Mouse (Mus musculus): ENCODE results near the gene Hectd1.
A peak's percentile ranks its signal among the peaks of the same experiment; 100 is the strongest.

The Hectd1 gene

DNA sequence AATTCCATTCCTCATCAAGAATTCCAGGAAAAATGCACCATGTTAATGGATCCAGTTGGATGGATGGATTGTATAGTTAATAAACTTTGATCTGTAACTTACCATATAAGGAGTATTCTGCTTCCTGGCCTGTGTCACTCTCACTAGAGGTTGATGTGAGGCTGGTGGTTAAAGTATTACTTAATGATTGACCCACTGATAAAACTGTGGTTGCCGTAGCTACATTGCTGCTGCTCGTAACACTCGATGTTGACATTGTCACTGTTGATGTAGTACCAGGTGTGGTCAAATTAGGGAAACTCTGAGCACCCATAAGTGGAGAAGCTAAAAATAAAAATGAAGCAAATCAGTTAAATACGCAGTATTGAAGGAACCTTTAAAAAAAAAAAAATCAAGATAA is 61.9 kb downstream of the Hectd1 start:
- no peak for DNase-seq

DNA sequence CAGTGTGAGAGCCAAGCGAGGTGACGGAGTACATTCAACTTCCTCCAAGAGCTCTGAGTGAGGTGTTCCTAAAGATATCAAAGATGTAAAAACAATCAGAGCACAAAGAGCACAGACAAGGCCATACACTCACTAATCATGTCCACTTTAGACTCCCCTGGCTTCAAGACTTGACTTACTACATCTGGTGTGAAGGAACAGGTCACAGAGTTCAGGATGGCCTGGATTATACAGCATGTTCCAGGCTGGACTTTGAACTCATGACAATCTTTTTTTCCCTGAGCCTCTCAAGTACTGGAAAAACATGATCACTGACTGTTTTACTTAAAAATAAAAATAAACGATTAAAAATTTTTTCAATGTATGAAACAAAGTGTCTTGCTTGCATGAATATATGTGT is 70.0 kb downstream of the Hectd1 start:
- DNase-seq, result no peak

DNA sequence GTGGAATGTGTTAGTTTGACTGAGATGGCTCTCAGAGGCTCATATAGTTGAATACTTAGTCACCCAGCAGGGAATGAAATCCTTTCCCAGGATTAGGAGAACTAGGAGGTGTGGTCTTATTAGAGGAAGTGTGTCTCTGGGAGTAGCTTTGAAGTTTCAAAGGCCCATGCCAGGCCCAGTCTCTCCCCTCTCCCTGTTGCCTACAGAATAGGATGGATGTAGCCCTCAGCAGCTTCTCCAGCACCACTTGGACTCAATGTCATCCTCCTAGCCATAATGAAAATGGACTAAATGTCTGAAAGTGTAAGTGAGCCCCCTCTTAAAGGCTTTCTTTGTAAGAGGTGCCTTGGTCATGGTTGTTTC is 72.8 kb downstream of the Hectd1 start:
- DNase-seq, result no peak

DNA sequence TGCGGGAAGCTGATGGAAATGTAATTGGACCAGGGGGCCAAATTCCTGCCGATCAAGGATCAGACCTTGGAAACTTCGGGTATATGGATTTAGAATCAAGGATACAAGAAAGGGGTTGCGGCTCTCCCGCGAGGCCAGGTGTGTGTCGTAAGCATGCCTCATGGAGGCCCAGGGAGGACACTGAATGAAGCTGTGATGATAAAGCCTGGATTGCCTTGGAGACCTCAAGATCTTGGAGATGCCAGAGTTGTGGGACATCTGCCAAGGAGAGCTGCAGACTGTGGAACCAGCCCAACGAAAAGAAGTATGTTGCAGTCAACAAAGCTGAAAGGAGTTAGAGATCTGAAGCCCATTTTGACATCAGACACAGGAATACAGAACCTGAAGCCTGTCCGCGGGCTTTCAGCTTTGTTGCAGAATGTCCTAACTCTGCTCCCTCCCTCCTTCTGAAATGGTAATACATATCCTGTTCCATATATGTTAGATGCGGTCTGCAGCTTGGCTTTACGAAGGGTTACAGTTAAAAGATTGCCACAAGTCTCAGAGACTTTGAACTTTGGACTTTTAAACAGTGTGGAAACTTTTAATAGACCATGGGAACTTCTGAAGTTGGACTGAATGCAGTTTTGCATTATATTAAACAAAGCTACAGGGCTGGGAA is 73.3 kb downstream of the Hectd1 start:
- peak in 1 of 2 experiments; percentile 20 for DNase-seq

DNA sequence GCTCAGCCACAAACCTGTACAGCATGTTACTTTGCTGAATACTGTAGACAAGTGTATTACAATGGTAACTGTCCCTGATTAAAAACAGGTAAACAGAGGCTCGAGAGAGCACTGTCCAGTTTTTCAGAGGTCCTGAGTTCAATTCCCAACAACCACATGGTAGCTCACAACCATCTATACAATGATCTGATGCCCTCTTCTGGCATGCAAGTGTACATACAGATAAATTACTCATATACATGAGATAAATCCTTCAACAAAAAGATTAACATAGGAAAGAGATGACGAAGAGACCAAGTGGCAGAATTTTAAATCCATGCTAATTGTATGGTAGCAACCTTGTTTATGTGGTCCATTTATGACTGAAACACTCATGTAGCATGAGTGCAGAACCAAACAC is 82.0 kb downstream of the Hectd1 start:
- no peak for DNase-seq

DNA sequence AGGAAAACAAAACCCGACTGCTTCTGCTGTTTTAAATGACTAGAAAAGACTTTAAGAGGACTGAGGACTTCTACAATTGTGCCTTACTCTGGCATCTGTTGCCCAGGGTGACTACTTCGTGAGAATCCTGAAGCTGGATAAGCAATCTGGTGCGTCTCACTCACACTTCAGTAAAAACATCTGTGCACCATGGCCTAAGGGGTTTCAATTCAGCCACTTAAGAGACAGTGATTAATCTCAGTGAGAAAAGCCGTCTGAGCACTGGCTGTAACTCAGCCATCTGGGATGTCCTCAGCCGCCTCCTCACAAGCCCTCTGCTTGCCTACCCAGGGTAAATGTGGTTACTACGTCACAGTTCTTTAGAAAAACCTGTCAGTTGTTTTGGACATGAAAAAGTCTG is 84.4 kb downstream of the Hectd1 start:
- DNase-seq, result no peak

DNA sequence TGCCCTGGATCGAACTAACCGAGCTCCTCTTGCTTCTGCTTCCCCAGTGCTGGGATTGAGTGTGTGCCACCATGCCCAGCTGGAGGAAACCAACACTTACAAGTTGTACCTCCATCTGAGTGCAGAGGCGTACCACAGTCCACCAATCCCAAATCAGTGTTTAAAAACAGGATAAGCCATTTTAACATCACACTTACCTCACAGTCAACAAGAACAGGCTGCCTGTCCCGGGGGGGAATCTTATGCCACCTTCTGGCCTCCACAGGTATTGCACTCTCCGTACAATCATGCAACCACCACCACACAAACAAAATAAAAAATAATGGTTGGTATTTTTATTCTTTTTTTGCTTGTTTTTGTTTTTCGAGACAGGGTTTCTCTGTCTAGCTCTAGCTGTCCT is 87.6 kb downstream of the Hectd1 start:
- DNase-seq, result peak; percentile 47 to 68

DNA sequence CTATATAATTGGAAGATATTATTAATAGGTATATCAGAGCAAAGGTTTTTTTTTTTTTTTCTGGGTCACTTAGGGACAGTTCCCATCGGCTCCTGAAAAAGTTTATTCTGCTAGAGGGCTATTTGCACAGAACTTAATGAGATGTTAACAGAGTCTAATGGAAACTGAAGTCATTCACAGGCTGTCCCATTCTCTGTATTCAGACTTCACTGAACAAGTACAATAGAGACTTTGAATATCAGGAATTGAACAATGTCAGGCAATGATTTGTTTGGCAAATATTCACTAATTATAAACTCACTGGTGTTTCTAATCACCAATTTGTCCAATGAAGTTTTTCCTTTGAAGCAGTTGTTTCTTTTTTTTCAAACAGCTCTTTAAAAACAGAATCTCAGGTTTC is 92.5 kb downstream of the Hectd1 start:
- no peak for DNase-seq

DNA sequence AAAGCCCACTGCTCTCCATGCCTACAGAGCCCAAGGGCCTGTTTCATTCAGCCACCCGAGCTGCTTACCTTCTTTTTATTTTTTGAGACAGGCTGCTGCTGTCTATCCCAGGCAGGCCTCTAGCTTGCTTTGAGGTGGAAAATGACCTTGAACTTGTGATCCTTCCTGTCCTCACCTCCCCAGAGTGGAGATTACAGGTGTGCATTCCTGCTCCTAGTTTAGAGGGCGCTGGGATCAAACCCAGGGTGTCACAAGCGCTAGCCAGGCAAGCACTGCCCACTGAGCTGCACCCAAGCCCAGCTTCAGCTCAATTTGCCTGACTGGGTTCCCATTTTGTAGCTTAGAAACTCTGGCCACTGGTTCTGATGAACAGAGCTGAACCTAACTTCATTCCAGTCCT is 93.0 kb downstream of the Hectd1 start:
- no peak for DNase-seq

DNA sequence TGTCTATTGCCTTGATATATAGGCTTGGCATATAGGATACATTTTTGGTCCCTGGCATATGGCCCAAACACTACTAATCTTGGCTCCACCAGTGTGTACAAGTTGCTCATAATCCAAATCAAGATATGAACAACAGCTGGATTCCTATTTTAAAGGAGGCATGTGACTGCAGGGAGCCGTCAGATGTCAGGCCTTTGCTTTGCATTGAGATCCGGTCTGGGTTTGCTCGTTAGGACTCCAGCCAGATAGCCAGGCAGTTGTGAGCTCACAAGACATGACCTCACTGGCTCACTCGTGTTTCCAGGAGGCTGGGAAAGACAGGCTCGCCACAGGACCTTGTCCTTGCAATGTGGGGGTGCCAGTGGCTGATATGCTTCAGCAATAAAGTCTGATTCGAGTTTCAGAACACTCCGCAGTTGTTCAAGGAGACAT is 93.5 kb downstream of the Hectd1 start:
- DNase-seq, result no peak

DNA sequence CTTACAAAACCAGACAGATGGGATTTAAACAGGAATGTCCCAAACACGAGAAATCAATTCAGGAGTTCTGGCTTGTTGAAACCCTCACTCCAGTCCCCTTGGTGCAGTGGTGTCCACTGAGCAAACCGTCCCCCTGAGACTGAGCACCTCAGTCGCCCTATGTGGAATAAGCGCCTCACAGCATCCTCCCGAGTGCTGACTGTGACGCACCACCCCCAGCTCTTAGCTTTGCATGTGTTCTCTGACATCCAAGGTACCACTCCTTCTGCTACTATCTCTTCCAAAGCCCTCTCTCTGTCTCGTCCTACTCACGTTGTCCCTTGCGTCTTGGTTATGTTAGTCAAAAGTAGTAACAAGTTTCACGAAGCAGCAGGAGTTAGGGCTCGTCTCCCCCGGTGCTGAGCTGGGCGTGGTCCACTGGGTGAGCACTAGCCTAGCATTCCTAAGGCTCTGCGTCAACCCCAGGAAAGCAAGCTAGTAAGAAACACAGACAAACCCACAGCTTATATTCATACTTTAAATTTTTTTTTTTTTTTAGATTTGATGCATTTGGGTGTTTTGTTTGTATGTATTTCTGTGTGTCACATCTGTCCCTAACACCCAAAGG is 94.6 kb downstream of the Hectd1 start:
- no peak for DNase-seq

DNA sequence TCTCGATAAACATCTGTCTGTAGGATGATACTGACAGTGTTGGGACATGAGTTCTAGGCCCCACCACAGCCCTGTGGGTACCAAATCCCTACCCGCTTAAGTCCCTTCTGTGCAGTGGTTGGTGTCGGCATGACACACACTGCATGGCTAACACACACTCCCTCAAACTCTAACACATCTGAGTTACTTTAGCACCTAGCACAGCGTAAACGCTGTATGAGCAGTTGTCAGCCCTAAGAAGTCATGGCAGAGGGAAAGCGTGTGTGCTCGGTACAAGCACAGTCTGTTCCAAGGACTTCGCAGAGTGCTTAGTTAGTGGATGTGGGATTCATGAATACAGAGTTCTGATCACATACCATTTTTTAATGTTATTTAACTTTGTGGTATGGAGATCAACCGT is 99.5 kb downstream of the Hectd1 start:
- no peak for DNase-seq

DNA sequence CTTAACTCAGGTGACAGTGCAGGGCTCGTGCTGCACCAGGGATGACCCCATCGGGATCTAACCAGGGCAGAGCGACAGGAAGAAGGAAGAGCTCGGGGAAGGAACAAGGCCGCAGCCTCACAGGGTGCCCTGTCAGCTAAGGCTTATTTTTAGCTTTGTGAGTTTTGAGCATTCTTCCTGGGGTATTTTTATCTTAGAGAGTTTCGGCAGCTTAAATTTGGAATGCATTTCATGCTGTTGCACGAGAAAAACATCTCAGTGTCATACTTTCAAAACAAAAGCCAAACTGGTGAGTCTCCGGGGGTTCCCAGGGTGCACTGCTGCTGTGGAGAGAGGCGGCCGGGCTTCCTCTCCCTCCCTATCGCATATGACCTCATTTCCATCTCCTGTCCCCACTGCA is 100.3 kb downstream of the Hectd1 start:
- no peak for DNase-seq

DNA sequence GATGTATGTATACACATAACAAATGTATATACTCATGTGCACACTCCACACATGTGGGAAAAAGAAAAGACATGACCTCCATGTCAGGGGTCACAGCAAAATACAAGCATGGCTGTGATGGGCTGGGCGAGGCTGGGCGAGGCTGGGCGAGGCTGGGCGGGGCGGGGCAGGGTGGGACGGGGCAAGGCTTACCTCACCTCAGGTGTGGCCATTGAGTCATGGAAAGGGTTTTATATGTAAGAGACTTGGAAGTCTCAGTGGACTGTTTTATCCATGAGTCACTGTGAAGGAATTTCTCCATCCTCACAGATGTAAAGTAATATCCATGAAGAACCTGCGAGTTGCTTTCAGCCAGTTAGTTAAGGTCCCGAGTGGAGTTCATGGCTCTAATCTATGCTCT is 107.5 kb downstream of the Hectd1 start:
- DNase-seq, result no peak

DNA sequence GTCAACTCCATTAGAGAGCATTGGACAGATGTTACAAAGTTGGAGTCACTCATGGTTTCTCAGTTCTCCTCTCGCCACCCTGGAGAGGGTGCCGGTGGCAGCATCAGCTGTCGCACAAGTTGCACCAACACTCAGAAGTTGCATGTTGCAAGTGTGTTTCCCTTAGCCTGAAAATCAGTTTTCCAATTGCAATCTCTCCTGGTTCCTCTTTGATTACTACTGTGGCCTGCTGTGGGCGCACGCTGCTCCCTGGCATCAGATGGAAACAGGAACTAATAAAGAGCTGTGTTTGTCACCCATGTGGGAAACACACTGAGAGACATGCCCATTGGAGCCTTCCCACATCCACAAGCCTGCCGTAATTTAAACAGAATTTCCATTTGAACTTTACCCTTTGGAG is 110.7 kb downstream of the Hectd1 start:
- no peak for DNase-seq

DNA sequence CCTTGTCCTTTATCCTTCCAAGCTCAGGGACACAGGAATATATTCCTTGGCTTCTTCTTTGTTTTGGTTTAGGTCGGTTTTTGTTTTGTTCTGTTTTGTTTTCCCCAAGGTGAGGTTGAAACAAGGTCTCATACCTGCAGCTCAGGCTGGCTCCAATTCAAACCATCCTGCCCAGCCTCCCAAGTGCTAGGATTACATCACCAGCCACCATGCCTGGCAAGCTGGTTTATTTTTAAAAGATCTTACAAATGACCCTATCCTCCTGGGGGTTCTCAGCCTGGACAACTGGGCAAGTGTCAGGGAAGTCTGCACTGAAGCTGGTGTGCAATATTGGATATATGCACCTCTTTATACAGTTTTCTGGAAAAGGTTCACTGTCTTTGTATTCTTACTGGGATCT is 116.7 kb downstream of the Hectd1 start:
- DNase-seq, result no peak

DNA sequence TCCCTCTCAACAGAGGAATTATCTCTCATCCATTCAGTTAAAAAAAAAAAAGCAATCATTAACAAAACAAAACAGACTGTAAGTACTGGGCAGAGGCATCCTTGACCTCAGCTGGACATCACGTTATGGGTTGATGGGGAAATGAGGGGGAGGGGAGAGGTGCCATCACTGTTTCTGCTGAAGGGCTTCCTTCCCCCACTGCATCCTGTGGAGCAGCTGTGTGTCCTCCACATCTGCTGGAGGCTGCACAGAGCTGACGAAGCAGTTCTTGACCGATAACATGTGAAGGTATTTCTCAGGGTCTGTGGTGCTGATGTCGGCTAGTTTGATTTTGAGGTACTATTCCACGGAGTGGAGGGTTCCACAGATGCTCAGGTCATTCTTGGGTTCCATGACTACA is 119.2 kb downstream of the Hectd1 start:
- DNase-seq, result no peak

DNA sequence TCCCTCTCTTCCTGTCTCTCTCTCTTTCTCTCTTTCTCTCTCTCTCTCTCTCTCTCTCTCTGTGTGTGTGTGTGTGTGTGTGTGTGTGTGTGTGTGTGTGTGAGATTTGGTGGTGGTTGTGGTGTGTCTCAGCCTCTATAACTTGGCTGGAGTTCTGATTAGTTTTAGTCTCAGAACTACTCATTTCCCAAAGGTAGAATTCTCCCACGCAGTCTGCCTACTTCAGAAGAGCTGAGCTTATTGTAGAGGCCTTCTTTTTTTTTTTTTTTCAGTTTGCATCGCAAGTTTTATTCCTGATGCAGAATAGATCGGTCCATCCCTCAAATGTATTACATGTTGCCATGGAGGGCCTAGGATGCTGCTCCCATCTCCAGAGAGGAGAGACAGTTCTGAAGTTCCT is 119.6 kb downstream of the Hectd1 start:
- DNase-seq, result no peak

DNA sequence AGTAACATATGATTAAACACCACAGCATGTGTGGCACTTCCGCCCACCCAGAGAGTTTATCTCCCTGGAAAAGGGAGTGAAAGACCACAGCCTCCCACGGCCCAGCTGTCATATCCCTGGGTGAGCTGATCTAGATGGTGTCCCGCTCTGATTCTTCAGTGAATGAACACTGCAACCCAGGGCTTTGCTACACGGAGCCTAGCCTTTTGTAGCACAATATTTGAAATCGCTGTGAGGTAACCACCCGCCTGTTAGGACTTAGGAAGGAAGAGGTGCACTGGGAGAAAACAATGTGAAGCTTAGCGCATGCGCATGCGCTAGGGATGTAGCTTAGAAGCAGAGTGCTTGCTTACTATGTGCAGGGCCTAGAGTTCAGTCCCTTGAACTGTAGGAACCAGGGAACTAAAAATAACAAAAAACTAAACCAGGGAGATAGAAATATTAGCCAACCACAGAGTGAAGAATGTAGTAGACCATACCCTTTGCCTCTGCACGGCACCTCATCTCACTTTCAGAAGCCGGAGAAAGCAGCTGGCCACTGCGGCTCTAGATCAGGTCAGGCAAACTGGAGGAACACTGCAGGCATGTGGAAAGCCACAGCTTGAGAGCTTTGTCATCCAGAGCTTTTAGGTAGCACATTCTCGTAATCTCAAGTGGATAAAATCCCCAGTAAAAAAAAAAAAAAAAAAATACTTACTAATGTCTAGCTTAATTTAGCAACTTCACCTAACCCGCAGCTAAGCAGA is 120.2 kb downstream of the Hectd1 start:
- DNase-seq, result no peak

DNA sequence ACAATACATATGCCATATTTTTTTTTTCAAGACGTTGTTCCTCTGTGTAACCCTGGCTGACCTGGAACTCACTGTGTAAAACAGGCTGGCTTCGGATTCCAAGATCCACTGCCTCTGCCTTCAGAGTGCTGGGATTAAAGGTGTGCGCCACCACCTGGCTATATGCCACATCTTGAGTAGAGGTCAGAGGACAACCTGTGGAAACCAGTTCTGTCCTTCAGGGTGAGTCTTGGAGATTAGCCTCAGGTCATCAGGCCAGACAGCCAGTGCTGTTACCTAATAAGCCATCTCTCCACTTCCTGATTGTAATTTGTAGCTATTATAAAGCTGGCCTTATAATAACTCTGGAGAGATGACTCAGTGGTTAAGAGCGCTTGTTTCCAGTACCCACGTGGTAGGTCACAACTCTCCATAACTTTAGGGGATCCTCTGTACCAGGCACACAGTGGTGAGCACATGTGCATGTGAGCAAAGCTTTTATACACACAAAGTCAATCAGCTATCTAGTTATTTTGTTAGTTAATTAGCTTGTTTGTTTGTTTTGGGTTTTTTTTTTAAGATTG is 122.6 kb downstream of the Hectd1 start:
- no peak for DNase-seq

DNA sequence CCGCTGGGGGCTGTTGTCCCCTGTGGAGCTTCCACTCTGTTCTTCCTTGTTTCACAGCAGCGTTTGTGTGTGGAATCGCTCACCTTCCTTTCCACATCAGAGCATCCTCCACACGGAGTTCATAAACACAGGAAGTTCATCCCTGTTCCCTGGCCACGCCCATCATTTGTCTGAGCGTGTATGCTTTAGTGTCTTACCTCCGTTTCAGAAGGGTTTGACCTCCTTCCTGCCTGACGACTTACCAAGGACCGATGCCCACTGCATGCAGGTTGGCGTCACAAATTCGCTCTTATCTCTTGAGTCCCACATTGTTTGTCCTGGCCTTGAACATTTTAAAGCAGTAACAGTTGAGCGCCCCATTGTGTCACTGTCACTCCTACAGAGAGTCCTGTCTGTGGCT is 123.6 kb downstream of the Hectd1 start:
- DNase-seq, result no peak

DNA sequence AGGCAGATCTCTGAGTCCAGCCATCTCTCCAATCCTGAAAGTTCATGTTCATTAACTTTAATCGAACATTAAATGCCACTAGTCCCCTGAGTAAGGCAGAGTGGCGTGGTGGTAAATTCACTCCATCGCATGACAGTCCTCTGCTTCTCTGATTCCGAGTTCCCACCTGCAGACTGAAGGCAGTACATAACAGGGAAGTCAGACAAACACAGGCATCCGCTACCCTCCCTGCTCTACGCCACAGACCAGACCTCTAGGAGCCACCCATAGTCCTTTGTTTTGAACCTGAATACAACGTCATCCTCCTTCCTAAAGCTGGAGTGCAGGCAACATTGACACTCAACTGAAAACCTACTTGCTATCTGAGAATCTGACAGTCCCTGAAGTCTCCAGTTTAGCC is 124.8 kb downstream of the Hectd1 start:
- no peak for DNase-seq

DNA sequence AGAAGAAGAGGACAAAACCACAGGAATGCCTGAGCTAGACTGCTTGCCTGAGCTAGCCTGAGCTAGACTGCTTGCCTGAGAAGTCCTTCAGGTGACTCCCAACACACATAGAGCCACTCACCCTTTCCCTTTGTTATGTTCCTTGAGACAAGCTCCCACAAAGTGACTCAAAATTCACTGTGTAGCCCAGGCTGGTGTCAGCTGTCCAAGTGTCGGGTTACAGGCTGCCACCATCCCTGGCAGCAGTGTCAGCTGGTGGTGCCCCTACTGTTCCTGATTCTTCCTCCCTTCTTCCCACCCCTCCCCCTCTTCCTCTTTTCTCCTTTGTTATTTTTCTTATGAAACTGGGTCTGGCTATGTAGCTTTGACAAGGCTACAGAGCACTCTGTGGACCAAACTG is 125.5 kb downstream of the Hectd1 start:
- peak in 1 of 2 experiments; percentile 14 for DNase-seq

DNA sequence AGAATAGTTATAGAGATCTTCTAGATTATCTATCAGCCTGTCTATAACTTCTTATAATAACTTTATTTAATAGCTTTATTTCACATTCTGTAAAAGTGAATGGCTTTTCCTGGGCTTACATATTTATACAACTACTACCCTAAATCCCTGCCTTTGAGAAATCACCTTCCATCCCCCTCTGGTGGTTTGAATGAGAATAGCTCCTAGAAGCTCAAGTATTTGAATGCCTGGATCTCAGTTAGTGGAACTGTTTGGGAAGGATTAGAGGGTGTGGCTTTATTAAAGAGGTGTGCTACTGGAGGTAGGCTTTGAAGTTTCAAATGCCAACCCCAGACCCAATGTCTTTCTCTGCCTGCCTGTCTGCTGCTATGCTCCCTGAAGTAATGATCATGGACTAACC is 127.6 kb downstream of the Hectd1 start:
- no peak for DNase-seq
